Mouse (Mus musculus): ENCODE data around the gene Cdh8.

DNA sequence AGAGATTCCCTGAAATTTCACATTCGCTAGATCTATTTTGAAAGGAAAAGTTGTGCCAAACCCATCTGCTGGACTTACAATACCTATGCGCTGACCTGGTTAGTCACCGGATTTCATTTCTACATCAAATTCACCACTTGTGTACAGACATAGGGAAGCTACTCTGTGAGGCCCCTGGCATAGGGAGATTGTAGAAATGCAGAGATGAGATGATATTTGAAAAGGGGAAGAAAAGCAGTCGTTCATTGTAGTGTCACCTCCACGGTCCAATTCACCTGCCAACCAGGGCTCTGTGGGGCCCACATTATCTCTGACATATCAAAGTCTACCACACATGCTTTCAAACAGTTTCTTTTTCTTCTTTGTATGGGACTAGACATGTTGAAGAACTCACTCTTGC, 229.4 kb downstream of the Cdh8 start:
- TF ChIP-seq GATA1 (IDR thresholded peaks at IDR 0.05; ENCODE audit: borderline replicate concordance, low read length): no peak
- TF ChIP-seq CTCF (IDR thresholded peaks at IDR 0.05; ENCODE audit: low read depth, low read length): no peak

All from G1E (cell line).